Mouse (Mus musculus) kidney, embryonic 14.5 days (tissue): ENCODE measurements at regions not wholly inside any gene's neighbourhood (a gene's known extent, or its start where the extent isn't known, plus 50 kb on each side); places are given as distances from the start of the nearest gene placed in this dataset.

Experiments used
- ATAC-seq: fragments of 200-750 bp; cut with Nextera tagmentation; 2 replicates; pipeline ENCODE4 v1.8.0; 2017; ENCODE audit warnings: moderate number of reproducible peaks, mild to moderate bottlenecking, moderate TSS enrichment, moderate library complexity; ENCODE audit not compliant: low FRiP score, low TSS enrichment
- H3K27ac ChIP-seq: fragments of 300-500 bp; sonication (generic); 2 replicates; pipeline ENCODE4 v1.5.1; 2014; ENCODE audit warnings: low read depth, mild to moderate bottlenecking, low read length, moderate library complexity, mixed read lengths
- H3K27me3 ChIP-seq: fragments of 300-500 bp; sonication (generic); 2 replicates; pipeline ENCODE4 v1.6.1; 2014; ENCODE audit warnings: mild to moderate bottlenecking, low read length; ENCODE audit not compliant: control insufficient read depth, insufficient read depth
- H3K36me3 ChIP-seq: fragments of 300-500 bp; sonication (generic); 2 replicates; pipeline ENCODE4 v1.6.1; 2014; ENCODE audit warnings: low read length, mixed read lengths; ENCODE audit not compliant: control insufficient read depth, insufficient read depth
- H3K4me1 ChIP-seq: fragments of 300-500 bp; sonication (generic); 2 replicates; pipeline ENCODE4 v1.6.1; 2014; ENCODE audit warnings: low read length, mixed read lengths; ENCODE audit not compliant: control insufficient read depth, insufficient read depth
- H3K4me2 ChIP-seq: fragments of 300-500 bp; sonication (generic); replicated peaks from 2 replicates; pipeline ENCODE4 v1.6.1; 2014; ENCODE audit warnings: low read depth, mild to moderate bottlenecking, low read length
- H3K4me3 ChIP-seq: fragments of 300-500 bp; sonication (generic); 2 replicates; pipeline ENCODE4 v1.5.1; 2014; ENCODE audit warnings: mild to moderate bottlenecking, low read length
- H3K9ac ChIP-seq: fragments of 300-500 bp; sonication (generic); 2 replicates; pipeline ENCODE4 v1.6.1; 2014; ENCODE audit warnings: low read depth, mild to moderate bottlenecking, low read length, moderate library complexity
- H3K9me3 ChIP-seq: fragments of 300-500 bp; sonication (generic); 2 replicates; pipeline ENCODE4 v1.6.1; 2016; ENCODE audit warnings: low read length; ENCODE audit not compliant: control insufficient read depth
- WGBS: fragments of 180-500 bp; shearing (Covaris S2); extraction: QIAGEN DNeasy Blood & Tissue Kit; methylation state at CpG from one replicate; pipeline ENCODE4 v1.1.7; 2014; 5-methylcytosine and 5-hydroxymethylcytosine counted together

- no peaks in the 10 kb centered on the region for H3K9me3 ChIP-seq
- H3K4me1 ChIP-seq, result no peaks in the 10 kb centered on the region
- H3K36me3 ChIP-seq, result no peaks in the 10 kb centered on the region
- no peaks in the 10 kb centered on the region for H3K27me3 ChIP-seq
- H3K4me2 ChIP-seq, result no peak overlapping the region
- WGBS, result 61% methylated on average over 2 of the region's 2 CpGs
- no peak for ATAC-seq
- H3K9ac ChIP-seq, result no peak overlapping the region
- H3K27ac ChIP-seq, result no peak overlapping the region
- H3K4me3 ChIP-seq, result no peak overlapping the region
Measured at GRCm38 (mm10) chr14:71475656-71476055, 876.0 kb upstream of the Fam160b2 start.

GRCm38 (mm10) chr14:71473907-71474306, 874.3 kb upstream of the Fam160b2 start:
- no peak for ATAC-seq
- WGBS, result 90% methylated on average over 6 of the region's 6 CpGs

GRCm38 (mm10) chr14:71432364-71432763, 832.7 kb upstream of the Fam160b2 start:
- Histone ChIP-seq H3K9ac (no peak overlapping the region), H3K4me1 (no peaks in the 10 kb centered on the region), H3K27me3 (no peaks in the 10 kb centered on the region), H3K4me2 (no peak overlapping the region), H3K36me3 (no peaks in the 10 kb centered on the region), H3K9me3 (no peaks in the 10 kb centered on the region), H3K27ac (no peak overlapping the region), H3K4me3 (no peak overlapping the region)
- ATAC-seq, result no peak
- WGBS, result 58% methylated on average over 2 of the region's 2 CpGs

More at GRCm38 (mm10) chr14:71473907-71474306, 874.3 kb upstream of the Fam160b2 start:
- Histone ChIP-seq H3K36me3 (no peaks in the 10 kb centered on the region), H3K4me1 (no peaks in the 10 kb centered on the region), H3K4me2 (no peak overlapping the region), H3K9ac (no peak overlapping the region), H3K27ac (no peak overlapping the region), H3K9me3 (no peaks in the 10 kb centered on the region), H3K4me3 (no peak overlapping the region), H3K27me3 (no peaks in the 10 kb centered on the region)
